In the genomic region with DNA sequence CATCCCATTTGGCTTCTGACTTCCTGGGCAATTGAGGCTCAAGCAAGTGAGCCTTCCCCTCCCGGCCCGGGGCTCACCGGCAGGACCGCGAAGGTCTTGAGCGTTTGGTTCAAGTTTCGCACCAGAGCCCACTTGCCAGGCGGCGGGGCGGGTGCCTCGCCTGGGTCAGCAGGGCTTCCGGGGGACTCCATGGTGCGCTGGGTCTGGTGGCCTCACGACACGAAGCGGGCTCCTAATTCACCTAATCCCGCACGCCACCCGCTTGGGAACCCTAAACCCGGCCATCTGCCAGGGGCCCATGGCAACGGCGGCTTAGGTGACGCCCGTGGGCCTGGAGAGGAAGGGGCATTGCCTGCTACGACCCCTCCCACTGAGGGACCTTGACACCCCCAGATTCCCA, we compare ENCODE assay signal across 11 mouse cellular contexts. TPM values are rescaled to one million over a fixed set of nuclear protein-coding genes. Genes with fewer than 3 reads are reported as not detected.
DNase-seq lines count a peak whose midpoint lies in the region; ATAC-seq and TF ChIP-seq lines count a peak whose summit lies in the region.
"Had no signal": no experiment of that assay in that cellular context is flagged by ENCODE, and none has a peak within 500 bp of the region (broad histone marks: within the 10 kb centered on the region; RNA-seq: fewer than 3 reads in every experiment).

No protein-coding gene starts in this region.

- peak overlapping the region; percentile 26 for H3K4me2 ChIP-seq in forebrain, embryonic 15.5 days (replicated peaks)

- no peak for TF ChIP-seq EP300 in ES-Bruce4 (IDR thresholded peaks at IDR 0.05; ENCODE audit: insufficient read depth, low read depth, low read length)

- no peak for DNase-seq in gastrocnemius, adult 2 months
- DNase-seq in gastrocnemius, adult 18-20 months (ENCODE audit: low spot score), result no peak
- peak; percentile 40 for DNase-seq in midbrain, embryonic 10.5 days (ENCODE audit: low spot score)
- no peak for DNase-seq in urinary bladder, postnatal 25 days (ENCODE audit: low spot score)
- no peak for DNase-seq in left cerebral cortex, adult 18-20 months (ENCODE audit: low spot score in 2 of 2)
- no peak for DNase-seq in left cerebral cortex, adult 11 months (ENCODE audit: low spot score)
- DNase-seq: adrenal gland, adult 8-10 months; right cerebral cortex, adult 18-20 months had no signal

- H3K4me3 ChIP-seq in gastrocnemius, adult 2 months, result peak overlapping the region; percentile 50
- H3K4me3 ChIP-seq in ES-Bruce4 (ENCODE audit: low read depth, low read length), result peak overlapping the region; percentile 13
- H3K4me3 ChIP-seq in forebrain, embryonic 15.5 days, result no peak overlapping the region
- H3K4me3 ChIP-seq in midbrain, embryonic 10.5 days, result peak overlapping the region; percentile 46
- H3K4me3 ChIP-seq: left cerebral cortex, adult 2 months had no signal

- intact Hi-C loops in gastrocnemius, adult 2 months (cut with DNase I), result no loop called here

- no peaks in the 10 kb centered on the region for H3K4me1 ChIP-seq in ES-Bruce4 (ENCODE audit: control insufficient read depth, insufficient read depth, low read length)
- peaks cover 5% of the 10 kb centered on the region for H3K4me1 ChIP-seq in forebrain, embryonic 15.5 days
- peaks cover 12% of the 10 kb centered on the region for H3K4me1 ChIP-seq in midbrain, embryonic 10.5 days

- 4% methylated on average over 25 of the region's 25 CpGs for WGBS in forebrain, embryonic 15.5 days
- WGBS in midbrain, embryonic 10.5 days, result 4% methylated on average over 25 of the region's 25 CpGs

- no peak for ATAC-seq in forebrain, embryonic 15.5 days (replicated peaks)

- H3K36me3 ChIP-seq in ES-Bruce4 (ENCODE audit: control insufficient read depth, insufficient read depth, low read length, poor library complexity, severe bottlenecking), result no peaks in the 10 kb centered on the region
- no peaks in the 10 kb centered on the region for H3K36me3 ChIP-seq in forebrain, embryonic 15.5 days
- H3K36me3 ChIP-seq in midbrain, embryonic 10.5 days, result no peaks in the 10 kb centered on the region

- no peaks in the 10 kb centered on the region for H3K27me3 ChIP-seq in ES-Bruce4 (ENCODE audit: control insufficient read depth, insufficient read depth, low read length, poor library complexity, severe bottlenecking)
- H3K27me3 ChIP-seq in forebrain, embryonic 15.5 days, result 0 out of 2 replicates have a peak, but pooled peaks cover 5% of the 10 kb centered on the region
- peaks cover 44% of the 10 kb centered on the region for H3K27me3 ChIP-seq in midbrain, embryonic 10.5 days (ENCODE audit: low read depth, poor library complexity, severe bottlenecking)

- TF ChIP-seq CTCF in gastrocnemius, adult 2 months (IDR thresholded peaks at IDR 0.05), result no peak
- TF ChIP-seq CTCF in ES-Bruce4 (IDR thresholded peaks at IDR 0.05; ENCODE audit: low read depth, low read length), result no peak

- no peak for TF ChIP-seq POLR2A in ES-Bruce4 (IDR thresholded peaks at IDR 0.05; ENCODE audit: insufficient read depth, low read length)

- peak overlapping the region; percentile 13; the same call in 1 of the 2 replicates for H3K9ac ChIP-seq in ES-Bruce4 (ENCODE audit: low read depth, poor library complexity, severe bottlenecking)
- no peak overlapping the region for H3K9ac ChIP-seq in forebrain, embryonic 15.5 days (replicated peaks)

- peak overlapping the region; percentile 28; the same call in 1 of the 2 replicates for H3K27ac ChIP-seq in gastrocnemius, adult 2 months
- H3K27ac ChIP-seq in ES-Bruce4 (ENCODE audit: insufficient read depth, low read length), result no peak overlapping the region
- no peak overlapping the region for H3K27ac ChIP-seq in forebrain, embryonic 15.5 days (replicated peaks)
- H3K27ac ChIP-seq in midbrain, embryonic 10.5 days (replicated peaks), result peak overlapping the region; percentile 19; the same call in 1 of the 2 replicates
- H3K27ac ChIP-seq: left cerebral cortex, adult 2 months had no signal

- H3K9me3 ChIP-seq in ES-Bruce4 (replicated peaks; ENCODE audit: control insufficient read depth, insufficient read depth, low read length, poor library complexity, severe bottlenecking), result no peaks in the 10 kb centered on the region
- H3K9me3 ChIP-seq in forebrain, embryonic 15.5 days, result no peaks in the 10 kb centered on the region
- no peaks in the 10 kb centered on the region for H3K9me3 ChIP-seq in midbrain, embryonic 10.5 days (replicated peaks)

RNA-seq across cellular contexts. Expression of a gene that starts 8.1 kb away (rescaled TPM):
- 1 to 10 TPM; 1.4 to 3.0 TPM for total RNA-seq in gastrocnemius, adult 2 months (2021)
- total RNA-seq in gastrocnemius, adult 18-20 months (2021), result 1 to 10 TPM; 1.2 to 2.3 TPM
- polyA plus RNA-seq in ES-Bruce4 (2011; ENCODE audit: insufficient read depth, insufficient read length, low read depth, missing spikeins), result 8.0 and 11.6 TPM in 2 replicates
- 15.8 and 15.9 TPM in 2 replicates for polyA plus RNA-seq in forebrain, embryonic 15.5 days (2015; fragmentation: Nextera tagmentation; extraction: Ambion mirVana)
- 17.7 and 19.2 TPM in 2 replicates for polyA plus RNA-seq in midbrain, embryonic 10.5 days (2016; fragmentation: Nextera tagmentation; extraction: Ambion mirVana)
- 10 to 100 TPM in 1 of 2 experiments, 1 to 10 TPM in 1; 9.9 to 10.3 TPM for total RNA-seq in left cerebral cortex, adult 18-20 months (2021)

RNA-seq across cellular contexts. Expression of a gene that starts 34.1 kb away (rescaled TPM):
- under 1 TPM in 1 of 2 experiments, not detected in 1; 0.17 TPM for total RNA-seq in gastrocnemius, adult 2 months (2021)
- under 1 TPM in 1 of 2 experiments, not detected in 1; 0.09 TPM for total RNA-seq in gastrocnemius, adult 18-20 months (2021)
- 0.82 and 1.1 TPM in 2 replicates for polyA plus RNA-seq in ES-Bruce4 (2011; ENCODE audit: insufficient read depth, insufficient read length, low read depth, missing spikeins)
- 0.46 and 0.47 TPM in 2 replicates for polyA plus RNA-seq in forebrain, embryonic 15.5 days (2015; fragmentation: Nextera tagmentation; extraction: Ambion mirVana)
- polyA plus RNA-seq in midbrain, embryonic 10.5 days (2016; fragmentation: Nextera tagmentation; extraction: Ambion mirVana), result 0.10 TPM in 2 replicates
- total RNA-seq in left cerebral cortex, adult 18-20 months (2021), result under 1 TPM; 0.60 to 0.66 TPM

Comparison
In these comparisons a context has a peak if more than half of its experiments do, and no peak if none do; other contexts are left out.
1. H3K27ac ChIP-seq: peak in gastrocnemius, adult 2 months (single experiment) and midbrain, embryonic 10.5 days (single experiment); none in ES-Bruce4 (single experiment) and forebrain, embryonic 15.5 days (single experiment).